Mouse (Mus musculus) frontal cortex, postnatal 36 days (tissue): ENCODE measurements around the gene Prpf38b.
"Not testable (repeated sequence)": the region's sequence is repeated elsewhere in the genome, so short reads cannot be mapped to it uniquely, and the experiment has no call there.

Experiments used
- DNase-seq, 2 experiments: peaks; one replicate each; pipeline ENCODE4 v3.0.0; 2022; ENCODE audit warnings: low spot score in 2 of 2

Gene Prpf38b

GRCm38 (mm10) chr3:108900681-108901080, 10.8 kb downstream of the Prpf38b start:
- no peak for DNase-seq

DNA sequence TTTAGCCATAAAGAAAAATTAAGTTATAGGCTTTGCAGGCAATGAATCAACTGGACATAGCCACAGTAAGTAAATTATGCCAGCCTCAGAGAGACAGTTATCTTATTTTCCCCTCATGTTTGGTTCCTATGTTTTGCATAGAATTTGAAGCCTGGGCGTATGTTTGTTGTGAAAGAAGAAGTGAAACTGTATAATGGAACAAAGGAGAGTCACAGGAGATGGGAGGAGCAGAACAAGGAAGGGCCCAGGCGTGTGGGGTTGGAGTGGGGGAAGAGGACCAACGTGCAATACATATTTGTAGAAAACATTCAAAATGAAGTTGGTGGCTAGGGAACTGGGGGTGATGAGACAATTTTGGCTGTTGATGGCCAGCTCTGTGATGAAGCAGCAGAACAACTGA, 11.4 kb downstream of the Prpf38b start:
- DNase-seq = no peak

DNA sequence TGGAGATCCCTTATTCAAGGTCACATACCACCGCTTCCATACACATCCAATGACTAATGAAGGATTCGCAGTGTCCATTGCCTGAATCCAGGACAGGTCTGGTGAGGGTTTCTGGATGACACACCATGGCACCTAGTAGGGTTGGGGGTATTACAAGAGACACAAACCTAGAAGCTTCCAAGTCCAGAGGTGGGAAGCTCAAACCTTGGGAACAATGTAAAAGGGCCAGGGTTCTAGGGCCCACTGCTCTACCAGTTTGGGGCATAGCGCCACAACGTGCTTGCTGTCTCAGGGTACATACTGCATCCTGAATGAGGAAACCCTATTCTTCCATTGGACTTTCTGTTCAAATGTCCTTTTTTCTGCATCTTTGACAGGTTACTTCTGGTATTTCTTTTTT, 12.9 kb downstream of the Prpf38b start:
- no peak for DNase-seq

DNA sequence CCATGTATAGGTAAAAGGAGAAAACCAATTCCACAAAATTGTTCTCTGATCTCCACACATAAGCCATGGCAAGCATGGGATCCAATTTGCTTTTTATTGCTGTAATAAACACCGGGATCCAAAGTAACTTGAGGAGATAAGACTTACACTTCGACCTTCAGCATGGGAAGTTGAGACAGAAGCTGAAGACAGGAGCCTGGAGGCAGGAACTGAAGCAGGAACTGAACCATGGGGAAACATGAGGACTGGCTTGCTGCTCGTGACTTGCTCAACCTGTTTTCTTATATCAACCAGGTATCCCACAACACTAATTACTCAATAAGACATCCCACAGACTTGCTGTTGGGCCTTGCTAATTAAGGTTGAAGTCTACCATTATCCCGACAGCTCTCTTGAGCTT, 18.6 kb downstream of the Prpf38b start:
- DNase-seq = no peak

- no peak for DNase-seq
Measured at GRCm38 (mm10) chr3:108892080-108892479, 19.4 kb downstream of the Prpf38b start.

DNA sequence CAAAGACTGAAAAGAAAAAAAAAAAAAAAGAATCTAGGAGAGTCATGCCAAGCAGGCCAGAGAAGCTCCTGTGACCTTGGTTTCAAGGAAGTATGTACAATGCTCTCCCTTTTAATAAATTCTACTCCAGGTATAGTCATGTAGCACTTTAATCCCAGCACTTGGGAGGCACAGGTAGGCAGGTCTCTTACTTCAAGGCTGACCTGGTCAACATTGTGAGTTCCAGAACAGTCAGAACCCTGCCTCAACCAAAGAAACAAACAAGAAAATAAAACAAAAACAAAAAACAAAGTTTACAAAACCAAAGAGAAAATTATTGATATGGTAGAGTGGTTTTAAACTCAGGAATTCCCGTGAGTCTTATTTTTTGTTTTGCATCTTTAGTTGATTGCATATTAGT, 21.6 kb downstream of the Prpf38b start, which contains the start of gene Fndc7:
Gene Fndc7 (minus strand): TSS at position 101 of the 400 bp plus-strand sequence.
- no peak for DNase-seq

DNA sequence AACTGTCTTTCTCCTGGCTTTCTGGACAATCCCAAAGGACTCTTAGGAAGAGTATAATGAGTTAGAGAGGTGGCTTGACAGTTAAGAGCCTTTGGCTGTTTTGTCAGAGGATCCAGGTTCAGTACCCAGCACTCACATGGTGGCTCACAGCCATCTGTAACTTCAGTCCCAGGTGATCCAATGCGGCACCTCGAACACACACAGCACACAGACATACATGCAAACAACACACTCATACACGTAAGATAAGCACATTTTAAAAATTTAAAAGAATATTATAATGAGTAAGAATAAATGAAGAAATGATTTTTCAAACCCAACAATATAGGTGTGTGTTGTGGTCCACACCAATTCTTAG, 23.9 kb downstream of the Prpf38b start:
- no peak for DNase-seq

- DNase-seq = no peak
Measured at GRCm38 (mm10) chr3:108886934-108887617, 24.5 kb downstream of the Prpf38b start.

DNA sequence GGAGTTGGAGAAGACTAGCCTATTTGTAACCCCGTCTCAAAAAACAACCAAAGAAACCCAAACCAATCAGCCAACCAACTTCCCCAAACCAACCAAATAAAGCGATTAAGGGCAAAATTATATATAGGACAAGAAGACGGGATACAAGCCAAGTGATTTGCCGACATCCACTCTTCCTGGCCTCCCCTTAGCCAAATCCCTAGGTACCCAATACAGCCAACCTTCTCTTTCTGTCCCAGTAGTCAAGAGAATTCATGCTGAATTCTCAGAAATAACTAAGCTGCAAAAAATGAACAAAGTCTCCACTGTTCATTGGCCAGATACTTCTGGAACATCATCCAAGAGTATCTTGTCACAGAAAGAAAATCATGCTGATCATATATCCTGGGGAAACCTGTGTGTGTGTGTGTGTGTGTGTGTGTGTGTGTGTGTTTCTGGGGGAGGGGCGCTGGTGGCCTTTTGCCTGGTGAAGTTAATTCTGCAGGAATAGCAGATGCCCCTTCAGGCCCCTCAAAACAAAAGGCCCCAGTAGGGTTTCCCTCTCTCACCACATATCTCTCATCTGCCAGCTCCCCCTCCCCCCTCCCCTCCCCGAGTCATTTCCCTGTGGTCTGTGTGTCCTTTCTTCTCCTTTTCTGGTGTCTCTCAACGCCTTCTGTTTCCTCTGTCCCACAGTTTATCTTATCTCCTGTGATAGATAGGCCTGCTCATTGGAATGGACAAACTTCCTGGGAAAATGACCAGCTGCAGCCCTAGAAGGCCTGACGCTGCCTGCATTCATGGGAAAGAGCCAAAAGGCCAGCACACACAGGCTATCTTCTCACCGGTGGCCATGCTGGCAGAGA, 25.6 kb downstream of the Prpf38b start:
- DNase-seq = no peak

GRCm38 (mm10) chr3:108884706-108885289, 26.7 kb downstream of the Prpf38b start:
- DNase-seq = no peak

DNA sequence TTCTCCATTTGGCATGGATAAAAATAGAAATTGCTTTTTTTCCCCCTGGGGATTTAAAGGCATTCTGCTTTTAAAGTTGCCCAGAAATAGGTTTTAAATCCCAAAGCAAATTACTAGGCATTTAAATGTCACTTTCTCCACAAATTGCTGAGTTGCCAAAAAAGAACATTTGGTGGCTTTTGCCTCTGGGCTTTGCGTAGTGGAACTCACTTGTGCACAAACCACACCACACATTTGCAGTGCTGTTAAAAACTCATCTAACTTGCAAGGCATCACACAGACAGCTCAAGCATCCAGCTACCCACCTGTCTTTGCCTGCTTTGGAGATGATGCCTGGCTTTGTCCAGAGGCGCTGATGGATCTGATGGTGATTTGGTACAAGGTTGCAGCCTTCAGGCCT, 28.5 kb downstream of the Prpf38b start:
- peak in 1 of 2 experiments; percentile 16 for DNase-seq

- peak in 1 of 2 experiments; percentile 15 for DNase-seq
Measured at GRCm38 (mm10) chr3:108881873-108882272, 29.7 kb downstream of the Prpf38b start.

DNA sequence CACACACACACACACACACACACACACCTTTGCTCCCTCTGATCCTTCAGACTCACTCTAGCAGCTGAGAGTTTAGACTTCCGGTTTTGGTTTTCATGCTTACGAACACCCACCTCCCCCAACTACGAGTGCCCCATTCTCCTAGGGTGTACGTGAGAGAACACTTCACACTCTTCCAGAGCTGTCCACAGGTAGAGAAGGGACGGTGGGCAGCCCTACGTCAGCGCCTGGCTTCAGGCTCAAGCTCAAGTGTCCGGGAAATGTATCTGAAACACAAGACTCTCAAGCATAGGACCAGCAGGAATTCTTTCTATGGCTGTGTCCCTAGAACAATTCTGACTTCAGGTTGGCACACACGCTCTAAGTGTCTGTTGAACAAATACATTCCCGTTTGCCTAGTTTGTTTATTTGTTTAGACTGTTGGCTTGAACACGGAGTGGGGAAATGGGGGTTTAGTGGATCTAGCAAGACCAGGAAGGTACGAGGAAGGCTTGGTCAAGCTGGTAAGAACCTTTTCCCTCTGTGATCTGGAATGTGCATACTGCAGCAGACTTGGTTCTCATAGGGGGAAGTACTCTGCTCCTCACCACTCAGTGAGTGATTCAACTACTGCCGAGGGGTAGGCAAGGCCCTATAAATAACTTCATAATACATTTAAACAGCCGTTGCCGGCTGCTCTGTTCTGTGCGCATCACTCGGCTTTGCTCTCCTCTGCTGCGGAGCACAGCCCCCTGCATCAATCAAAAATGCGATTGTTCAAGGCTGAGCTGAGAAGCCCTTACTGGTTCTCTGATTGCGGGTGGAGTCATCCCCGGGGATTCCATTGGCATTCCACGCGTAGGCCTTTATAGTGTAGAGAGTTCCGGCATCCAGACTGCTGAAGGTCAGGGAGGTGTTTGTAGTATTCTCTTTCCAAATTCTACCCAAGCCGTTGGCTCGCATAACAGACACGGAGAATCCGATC, 30.7 kb downstream of the Prpf38b start:
- peak; percentile 33 to 46 for DNase-seq

DNA sequence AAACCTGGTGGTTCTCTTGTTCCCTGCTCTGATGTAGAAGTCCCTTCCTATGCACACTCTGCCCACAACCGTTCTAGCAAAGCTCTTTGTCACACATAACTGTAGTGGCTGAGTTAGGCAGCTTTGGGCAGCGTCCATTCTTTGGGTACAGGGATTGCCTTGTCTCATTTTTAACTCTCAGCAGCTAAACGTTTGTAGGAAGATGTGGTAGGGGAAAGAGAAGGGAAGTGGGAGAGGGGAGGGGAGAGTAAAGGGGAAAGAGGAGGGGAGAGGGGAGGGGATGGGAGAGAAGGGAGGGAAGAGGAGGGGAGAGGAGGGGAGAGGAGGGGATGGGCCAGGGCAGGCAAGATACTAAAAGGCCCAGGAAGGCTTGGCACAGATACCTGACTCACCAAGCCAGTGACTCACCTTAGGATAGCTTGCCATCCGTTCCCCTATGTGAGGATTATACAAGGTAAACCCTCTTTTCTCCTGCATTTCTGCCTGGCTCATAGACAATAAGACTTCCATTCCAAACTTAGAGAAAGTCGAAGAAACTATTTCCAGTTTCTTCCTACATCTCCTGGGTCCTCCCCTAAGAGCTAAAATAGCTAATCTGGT, 31.6 kb downstream of the Prpf38b start:
- DNase-seq = no peak

DNA sequence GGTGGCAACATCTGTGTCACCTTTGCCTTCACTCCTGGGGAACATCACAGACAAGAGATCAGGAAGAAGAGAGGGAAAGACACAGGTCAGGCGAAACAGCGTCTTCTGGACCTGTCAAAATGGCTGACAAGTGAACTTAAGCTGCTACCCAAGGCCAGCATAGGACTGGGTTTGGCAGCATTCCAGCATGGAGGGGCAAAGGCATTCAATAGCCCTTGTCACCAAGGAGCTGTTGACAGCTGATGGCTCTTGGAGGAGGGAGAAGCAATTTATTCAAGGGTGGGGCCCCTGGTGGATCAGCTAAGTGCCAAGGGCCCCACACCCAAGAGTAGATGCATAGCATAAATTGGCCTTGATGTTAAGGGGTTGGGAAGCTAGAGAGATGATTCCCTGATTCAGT, 32.4 kb downstream of the Prpf38b start:
- DNase-seq = no peak

- no peak for DNase-seq
Measured at GRCm38 (mm10) chr3:108870631-108871030, 40.9 kb downstream of the Prpf38b start.

DNA sequence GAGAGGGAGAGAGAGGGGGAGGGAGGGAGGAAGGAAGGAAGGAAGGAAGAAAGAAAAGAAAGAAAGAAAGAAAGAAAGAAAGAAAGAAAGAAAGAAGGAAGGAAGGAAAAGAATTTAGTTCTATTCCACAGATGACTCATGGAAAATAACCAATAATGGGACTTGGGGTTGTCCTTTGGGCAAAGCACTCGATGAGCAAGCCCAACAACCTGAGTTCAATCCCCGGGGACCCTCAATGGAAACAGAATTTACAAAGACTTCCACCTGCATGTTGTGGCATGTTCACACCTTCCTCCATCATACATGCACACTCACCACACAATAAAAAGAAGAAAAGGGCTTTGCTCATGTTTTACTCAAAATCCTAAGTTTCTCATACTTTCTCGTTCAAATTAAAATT, 44.1 kb downstream of the Prpf38b start:
- no peak for DNase-seq

GRCm38 (mm10) chr3:108865676-108866075, 45.9 kb downstream of the Prpf38b start:
- no peak for DNase-seq

DNA sequence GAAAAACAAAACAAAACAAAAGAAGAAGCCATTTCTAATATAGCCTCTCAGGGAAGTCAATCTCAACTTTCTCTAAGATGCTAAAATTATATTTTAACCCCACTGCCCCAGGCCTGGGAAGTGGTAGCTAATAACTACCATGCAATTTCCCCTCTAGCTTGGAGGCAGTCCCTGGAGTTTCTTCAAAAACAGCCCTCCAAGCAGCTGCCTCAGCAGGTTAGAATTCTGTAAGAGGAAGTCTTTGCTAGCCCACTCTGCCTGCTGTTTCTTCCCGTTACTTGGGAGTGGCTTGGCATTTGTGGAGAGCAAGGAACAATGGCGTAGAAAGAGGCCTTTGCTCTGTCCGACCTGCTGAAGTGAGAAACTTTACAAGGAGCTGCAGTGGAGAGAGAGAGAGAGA, 46.4 kb downstream of the Prpf38b start:
- no peak for DNase-seq

DNA sequence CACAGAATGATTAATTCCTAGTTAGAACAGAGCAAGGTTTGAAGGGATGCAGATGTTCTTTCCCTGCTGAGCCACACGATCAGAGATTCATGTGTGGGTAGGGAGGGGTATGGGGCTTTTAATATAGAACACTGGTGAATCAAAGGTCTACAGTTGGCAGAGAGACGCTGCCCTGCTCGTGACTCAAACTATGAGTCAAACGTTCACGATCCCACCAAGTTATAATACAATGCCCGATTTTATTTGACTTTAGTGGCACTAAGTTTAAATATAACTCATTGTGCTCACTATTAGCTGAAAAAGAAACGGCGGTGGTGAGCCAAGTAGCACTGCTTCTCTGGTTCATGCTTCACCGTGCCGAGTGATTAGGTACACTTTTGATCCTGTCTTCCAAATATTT, 48.4 kb downstream of the Prpf38b start:
- DNase-seq = no peak

DNA sequence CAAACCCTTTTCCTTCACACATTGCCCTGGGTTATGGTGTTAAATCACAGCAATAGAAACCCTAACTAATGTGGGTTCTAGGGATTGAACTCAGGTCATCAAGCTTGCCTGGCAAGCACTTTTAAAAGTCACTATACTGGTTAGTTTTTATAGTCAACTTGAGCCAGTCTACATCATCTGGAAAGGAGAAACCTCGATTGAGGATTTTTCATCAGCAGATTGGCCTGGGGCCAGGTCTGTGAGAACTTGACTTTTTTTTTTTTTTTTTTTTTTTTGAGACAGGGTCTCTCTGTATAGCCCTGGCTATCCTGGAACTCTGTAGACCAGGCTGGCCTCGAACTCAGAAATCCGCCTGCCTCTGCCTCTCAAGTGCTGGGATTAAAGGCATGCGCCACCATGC, 49.2 kb downstream of the Prpf38b start:
- not testable (repeated sequence) for DNase-seq
